Mouse (Mus musculus): ENCODE data around the gene Bnc2. TPM values are rescaled to one million over a fixed set of nuclear protein-coding genes. Genes with fewer than 3 reads are reported as not detected.

Bnc2 gene
- polyA plus RNA-seq, 1 experiment = 1.8 TPM

GRCm38 (mm10) chr4:84330509-84330908 is 344.6 kb downstream of the Bnc2 start:
- WGBS = 95% methylated on average over 4 of the region's 4 CpGs
- no peaks in the 10 kb centered on the region for H3K36me3 ChIP-seq (ENCODE audit: control insufficient read depth, insufficient read depth, low read length)
- no peaks in the 10 kb centered on the region for H3K4me1 ChIP-seq (replicated peaks; ENCODE audit: control insufficient read depth, insufficient read depth, low read length)
- H3K4me3 ChIP-seq (ENCODE audit: control insufficient read depth, insufficient read depth, low read length) = no peak overlapping the region
- DNase-seq = no peak
- no peak for TF ChIP-seq POLR2A (IDR thresholded peaks at IDR 0.05; ENCODE audit: control insufficient read depth, extremely low read depth, insufficient read depth, low read length, poor library complexity)
- no peak for TF ChIP-seq CTCF (IDR thresholded peaks at IDR 0.05; ENCODE audit: borderline replicate concordance, control insufficient read depth, extremely low read depth, insufficient read depth, low read length, poor library complexity)
- no peaks in the 10 kb centered on the region for H3K27me3 ChIP-seq (ENCODE audit: control insufficient read depth, insufficient read depth, low read length)
- H3K27ac ChIP-seq (ENCODE audit: control insufficient read depth, insufficient read depth, low read length) = no peak overlapping the region

GRCm38 (mm10) chr4:84329651-84330050 is 345.4 kb downstream of the Bnc2 start:
- Histone ChIP-seq H3K4me1 (replicated peaks; ENCODE audit: control insufficient read depth, insufficient read depth, low read length) (no peaks in the 10 kb centered on the region), H3K27me3 (ENCODE audit: control insufficient read depth, insufficient read depth, low read length) (no peaks in the 10 kb centered on the region), H3K36me3 (ENCODE audit: control insufficient read depth, insufficient read depth, low read length) (no peaks in the 10 kb centered on the region), H3K27ac (ENCODE audit: control insufficient read depth, insufficient read depth, low read length) (no peak overlapping the region), H3K4me3 (ENCODE audit: control insufficient read depth, insufficient read depth, low read length) (no peak overlapping the region)
- WGBS = 92% methylated on average over 5 of the region's 5 CpGs
- no peak for TF ChIP-seq POLR2A (IDR thresholded peaks at IDR 0.05; ENCODE audit: control insufficient read depth, extremely low read depth, insufficient read depth, low read length, poor library complexity)
- no peak for DNase-seq

- no peak overlapping the region for H3K27ac ChIP-seq (ENCODE audit: control insufficient read depth, insufficient read depth, low read length)
- 93% methylated on average over 4 of the region's 4 CpGs for WGBS
Observed at GRCm38 (mm10) chr4:84324371-84324770, 350.7 kb downstream of the Bnc2 start.

GRCm38 (mm10) chr4:84321598-84321997 is 353.5 kb downstream of the Bnc2 start:
- H3K4me3 ChIP-seq (ENCODE audit: control insufficient read depth, insufficient read depth, low read length) = no peak overlapping the region
- no peaks in the 10 kb centered on the region for H3K36me3 ChIP-seq (ENCODE audit: control insufficient read depth, insufficient read depth, low read length)
- H3K4me1 ChIP-seq (replicated peaks; ENCODE audit: control insufficient read depth, insufficient read depth, low read length) = no peaks in the 10 kb centered on the region
- no peaks in the 10 kb centered on the region for H3K27me3 ChIP-seq (ENCODE audit: control insufficient read depth, insufficient read depth, low read length)
- H3K27ac ChIP-seq (ENCODE audit: control insufficient read depth, insufficient read depth, low read length) = no peak overlapping the region
- no peak for DNase-seq
- 60% methylated on average over 2 of the region's 2 CpGs for WGBS
- no peak for TF ChIP-seq POLR2A (IDR thresholded peaks at IDR 0.05; ENCODE audit: control insufficient read depth, extremely low read depth, insufficient read depth, low read length, poor library complexity)
- no peak for TF ChIP-seq CTCF (IDR thresholded peaks at IDR 0.05; ENCODE audit: borderline replicate concordance, control insufficient read depth, extremely low read depth, insufficient read depth, low read length, poor library complexity)

More at GRCm38 (mm10) chr4:84324371-84324770, 350.7 kb downstream of the Bnc2 start:
- DNase-seq = no peak
- H3K4me1 ChIP-seq (replicated peaks; ENCODE audit: control insufficient read depth, insufficient read depth, low read length) = no peaks in the 10 kb centered on the region
- no peak for TF ChIP-seq CTCF (IDR thresholded peaks at IDR 0.05; ENCODE audit: borderline replicate concordance, control insufficient read depth, extremely low read depth, insufficient read depth, low read length, poor library complexity)
- no peak for TF ChIP-seq POLR2A (IDR thresholded peaks at IDR 0.05; ENCODE audit: control insufficient read depth, extremely low read depth, insufficient read depth, low read length, poor library complexity)
- H3K4me3 ChIP-seq (ENCODE audit: control insufficient read depth, insufficient read depth, low read length) = no peak overlapping the region
- no peaks in the 10 kb centered on the region for H3K27me3 ChIP-seq (ENCODE audit: control insufficient read depth, insufficient read depth, low read length)
- no peaks in the 10 kb centered on the region for H3K36me3 ChIP-seq (ENCODE audit: control insufficient read depth, insufficient read depth, low read length)

GRCm38 (mm10) chr4:84317421-84317820 is 357.7 kb downstream of the Bnc2 start:
- H3K4me1 ChIP-seq (replicated peaks; ENCODE audit: control insufficient read depth, insufficient read depth, low read length) = no peaks in the 10 kb centered on the region
- H3K36me3 ChIP-seq (ENCODE audit: control insufficient read depth, insufficient read depth, low read length) = no peaks in the 10 kb centered on the region
- no peak for DNase-seq
- no peaks in the 10 kb centered on the region for H3K27me3 ChIP-seq (ENCODE audit: control insufficient read depth, insufficient read depth, low read length)
- 90% methylated on average over 3 of the region's 3 CpGs for WGBS
- H3K27ac ChIP-seq (ENCODE audit: control insufficient read depth, insufficient read depth, low read length) = no peak overlapping the region
- no peak overlapping the region for H3K4me3 ChIP-seq (ENCODE audit: control insufficient read depth, insufficient read depth, low read length)
- TF ChIP-seq POLR2A (IDR thresholded peaks at IDR 0.05; ENCODE audit: control insufficient read depth, extremely low read depth, insufficient read depth, low read length, poor library complexity) (no peak), CTCF (IDR thresholded peaks at IDR 0.05; ENCODE audit: borderline replicate concordance, control insufficient read depth, extremely low read depth, insufficient read depth, low read length, poor library complexity) (no peak)

- Histone ChIP-seq H3K36me3 (ENCODE audit: control insufficient read depth, insufficient read depth, low read length) (no peaks in the 10 kb centered on the region), H3K4me3 (ENCODE audit: control insufficient read depth, insufficient read depth, low read length) (no peak overlapping the region), H3K27ac (ENCODE audit: control insufficient read depth, insufficient read depth, low read length) (no peak overlapping the region), H3K27me3 (ENCODE audit: control insufficient read depth, insufficient read depth, low read length) (no peaks in the 10 kb centered on the region), H3K4me1 (replicated peaks; ENCODE audit: control insufficient read depth, insufficient read depth, low read length) (no peaks in the 10 kb centered on the region)
- TF ChIP-seq POLR2A (IDR thresholded peaks at IDR 0.05; ENCODE audit: control insufficient read depth, extremely low read depth, insufficient read depth, low read length, poor library complexity) = no peak
- no peak for TF ChIP-seq CTCF (IDR thresholded peaks at IDR 0.05; ENCODE audit: borderline replicate concordance, control insufficient read depth, extremely low read depth, insufficient read depth, low read length, poor library complexity)
- WGBS = 89% methylated on average over 2 of the region's 2 CpGs
- DNase-seq = no peak
Observed at GRCm38 (mm10) chr4:84311371-84311770, 363.7 kb downstream of the Bnc2 start.

GRCm38 (mm10) chr4:84310851-84311250 is 364.2 kb downstream of the Bnc2 start:
- no peak for DNase-seq

More at GRCm38 (mm10) chr4:84310851-84311250, 364.2 kb downstream of the Bnc2 start:
- Histone ChIP-seq H3K36me3 (ENCODE audit: control insufficient read depth, insufficient read depth, low read length) (no peaks in the 10 kb centered on the region), H3K4me3 (ENCODE audit: control insufficient read depth, insufficient read depth, low read length) (no peak overlapping the region), H3K27me3 (ENCODE audit: control insufficient read depth, insufficient read depth, low read length) (no peaks in the 10 kb centered on the region), H3K4me1 (replicated peaks; ENCODE audit: control insufficient read depth, insufficient read depth, low read length) (no peaks in the 10 kb centered on the region), H3K27ac (ENCODE audit: control insufficient read depth, insufficient read depth, low read length) (no peak overlapping the region)
- WGBS = 91% methylated on average over 3 of the region's 3 CpGs
- TF ChIP-seq CTCF (IDR thresholded peaks at IDR 0.05; ENCODE audit: borderline replicate concordance, control insufficient read depth, extremely low read depth, insufficient read depth, low read length, poor library complexity) (no peak), POLR2A (IDR thresholded peaks at IDR 0.05; ENCODE audit: control insufficient read depth, extremely low read depth, insufficient read depth, low read length, poor library complexity) (no peak)

Data from thymus, adult 2 months (tissue).